Mouse (Mus musculus): Measurements from ENCODE around the gene Serbp1. TPM values are rescaled to one million over a fixed set of nuclear protein-coding genes. Genes with fewer than 3 reads are reported as not detected.

Gene Serbp1
- polyA plus RNA-seq, 1 experiment from 2014 or later: 337 TPM

DNA sequence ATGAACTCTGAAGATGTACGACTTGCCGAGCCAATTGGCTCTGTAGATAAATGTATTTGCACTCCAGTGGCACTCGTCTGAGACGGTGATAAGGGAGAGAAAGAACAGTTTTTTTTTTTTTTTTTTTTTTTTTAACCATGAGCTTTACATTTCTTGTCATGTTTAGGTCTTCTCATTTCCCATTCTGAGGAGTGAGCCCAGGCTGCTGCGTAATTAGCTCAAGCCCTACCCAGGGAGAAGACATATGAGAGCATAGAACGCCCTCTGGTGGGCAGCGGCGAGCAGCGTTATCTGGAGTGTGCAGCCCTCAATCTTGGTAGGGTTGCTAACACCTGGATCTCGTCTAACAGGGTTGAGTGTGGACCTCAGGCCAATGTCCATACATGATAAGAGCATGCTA is 80.5 kb downstream of the Serbp1 start:
- Histone ChIP-seq H3K4me1 (ENCODE audit: control insufficient read depth, insufficient read depth, low read length) (no peaks in the 10 kb centered on the region), H3K9me3 (ENCODE audit: control insufficient read depth, low read length) (no peaks in the 10 kb centered on the region), H3K4me3 (replicated peaks; ENCODE audit: low read depth, low read length) (no peak overlapping the region), H3K27me3 (ENCODE audit: control insufficient read depth, insufficient read depth, low read length) (no peaks in the 10 kb centered on the region), H3K36me3 (ENCODE audit: control insufficient read depth, insufficient read depth, low read length) (no peaks in the 10 kb centered on the region), H3K9ac (replicated peaks; ENCODE audit: low read length) (no peak overlapping the region), H3K4me2 (ENCODE audit: low read length) (no peak overlapping the region), H3K27ac (replicated peaks; ENCODE audit: low read depth, low read length) (no peak overlapping the region)
- no peak for ATAC-seq (ENCODE audit: low FRiP score, low TSS enrichment)
- 33% methylated on average over 10 of the region's 10 CpGs for WGBS
- peak; percentile 76 for DNase-seq

GRCm38 (mm10) chr6:67323788-67324187 is 85.8 kb downstream of the Serbp1 start:
- WGBS: 87% methylated on average over 3 of the region's 3 CpGs
- no peaks in the 10 kb centered on the region for H3K27me3 ChIP-seq (ENCODE audit: control insufficient read depth, insufficient read depth, low read length)
- H3K4me2 ChIP-seq (ENCODE audit: low read length): no peak overlapping the region
- ATAC-seq (ENCODE audit: low FRiP score, low TSS enrichment): no peak
- H3K9ac ChIP-seq (replicated peaks; ENCODE audit: low read length): no peak overlapping the region
- no peaks in the 10 kb centered on the region for H3K9me3 ChIP-seq (ENCODE audit: control insufficient read depth, low read length)
- no peaks in the 10 kb centered on the region for H3K4me1 ChIP-seq (ENCODE audit: control insufficient read depth, insufficient read depth, low read length)
- no peak overlapping the region for H3K4me3 ChIP-seq (replicated peaks; ENCODE audit: low read depth, low read length)
- H3K36me3 ChIP-seq (ENCODE audit: control insufficient read depth, insufficient read depth, low read length): no peaks in the 10 kb centered on the region
- no peak for DNase-seq
- no peak overlapping the region for H3K27ac ChIP-seq (replicated peaks; ENCODE audit: low read depth, low read length)

DNA sequence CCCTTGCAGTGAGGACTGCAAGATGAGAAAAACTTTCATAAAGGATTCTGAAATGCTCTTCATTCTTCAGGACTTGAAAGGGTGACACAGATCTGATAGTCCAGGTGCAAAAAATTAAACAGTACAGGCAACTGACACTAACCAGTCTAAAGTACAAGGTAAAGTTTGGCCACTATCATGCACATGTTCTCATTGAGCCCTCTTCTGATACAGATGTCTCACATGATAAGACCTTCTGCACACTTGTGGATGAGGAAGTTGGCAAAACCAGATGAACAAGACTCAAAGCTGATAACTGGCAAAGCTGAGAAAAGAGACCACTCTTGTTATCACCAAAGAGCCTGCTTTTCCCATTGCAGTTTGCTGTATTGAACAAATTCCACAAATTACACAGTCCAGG is 100.0 kb downstream of the Serbp1 start:
- H3K9me3 ChIP-seq (ENCODE audit: control insufficient read depth, low read length): no peaks in the 10 kb centered on the region
- DNase-seq (no peak), ATAC-seq (ENCODE audit: low FRiP score, low TSS enrichment) (no peak)
- H3K4me1 ChIP-seq (ENCODE audit: control insufficient read depth, insufficient read depth, low read length): no peaks in the 10 kb centered on the region
- no peaks in the 10 kb centered on the region for H3K36me3 ChIP-seq (ENCODE audit: control insufficient read depth, insufficient read depth, low read length)
- no peak overlapping the region for H3K9ac ChIP-seq (replicated peaks; ENCODE audit: low read length)
- no peak overlapping the region for H3K4me2 ChIP-seq (ENCODE audit: low read length)
- H3K4me3 ChIP-seq (replicated peaks; ENCODE audit: low read depth, low read length): no peak overlapping the region
- H3K27ac ChIP-seq (replicated peaks; ENCODE audit: low read depth, low read length): no peak overlapping the region
- H3K27me3 ChIP-seq (ENCODE audit: control insufficient read depth, insufficient read depth, low read length): no peaks in the 10 kb centered on the region

DNA sequence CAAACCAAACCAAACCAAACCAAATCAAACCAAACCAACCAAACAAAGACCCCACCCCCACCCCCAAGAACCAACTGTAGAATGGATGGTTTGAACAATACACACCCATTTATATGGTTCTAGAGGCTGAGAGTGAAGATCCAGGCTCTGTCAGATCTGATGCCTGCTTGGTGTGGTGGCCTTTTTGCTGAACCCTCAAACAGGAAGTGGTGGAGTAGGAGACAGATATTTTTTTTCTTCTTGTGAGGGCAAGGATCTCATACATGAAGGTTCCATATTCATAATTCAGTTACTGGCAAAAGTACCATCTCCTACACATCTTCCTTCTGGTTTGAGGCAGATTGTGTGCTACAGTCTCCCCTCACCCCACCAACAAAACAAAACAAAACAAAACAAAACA is 101.5 kb downstream of the Serbp1 start:
- Histone ChIP-seq H3K9me3 (ENCODE audit: control insufficient read depth, low read length) (no peaks in the 10 kb centered on the region), H3K4me1 (ENCODE audit: control insufficient read depth, insufficient read depth, low read length) (no peaks in the 10 kb centered on the region), H3K4me2 (ENCODE audit: low read length) (no peak overlapping the region), H3K27me3 (ENCODE audit: control insufficient read depth, insufficient read depth, low read length) (no peaks in the 10 kb centered on the region), H3K9ac (replicated peaks; ENCODE audit: low read length) (no peak overlapping the region), H3K27ac (replicated peaks; ENCODE audit: low read depth, low read length) (no peak overlapping the region), H3K36me3 (ENCODE audit: control insufficient read depth, insufficient read depth, low read length) (no peaks in the 10 kb centered on the region), H3K4me3 (replicated peaks; ENCODE audit: low read depth, low read length) (no peak overlapping the region)
- DNase-seq: no peak
- ATAC-seq (ENCODE audit: low FRiP score, low TSS enrichment): no peak

Other genes with a start within 250 kb of the Serbp1 start
- gene Gadd45a, start 200.7 kb upstream of the Serbp1 start, polyA plus RNA-seq (2014; fragmentation: Nextera tagmentation; extraction: Ambion mirVana): 13.7 and 18.6 TPM in 2 replicates
- 0.14 TPM in 1 of 2 replicates, not detected in the other for gene Il12rb2, start 138.0 kb downstream of the Serbp1 start, polyA plus RNA-seq (2014; fragmentation: Nextera tagmentation; extraction: Ambion mirVana)